Mouse (Mus musculus) embryonic facial prominence, embryonic 11.5 days (tissue): ENCODE results near the gene Oaz1. TPM values are rescaled to one million over a fixed set of nuclear protein-coding genes. Genes with fewer than 3 reads are reported as not detected.

Source experiments
- ATAC-seq: fragments of 200-750 bp; cut with Nextera tagmentation; replicated peaks from 2 replicates; pipeline ENCODE4 v1.8.0; 2017; ENCODE audit warnings: low read depth; ENCODE audit not compliant: insufficient number of reproducible peaks, low FRiP score, low TSS enrichment
- DNase-seq: peaks from one replicate; pipeline ENCODE4 v3.0.0-alpha.2; 2015; ENCODE audit warnings: low spot score
- H3K27ac ChIP-seq: fragments of 300-500 bp; sonication (generic); replicated peaks from 2 replicates; pipeline ENCODE4 v1.5.1; 2014; ENCODE audit warnings: mild to moderate bottlenecking, low read depth, low read length, control low read depth
- H3K27me3 ChIP-seq: fragments of 300-500 bp; sonication (generic); 2 replicates; pipeline ENCODE4 v1.6.1; 2014; ENCODE audit warnings: mild to moderate bottlenecking, low read length, moderate library complexity, mixed read lengths; ENCODE audit not compliant: control insufficient read depth, insufficient read depth
- H3K36me3 ChIP-seq: fragments of 300-500 bp; sonication (generic); replicated peaks from 2 replicates; pipeline ENCODE4 v1.6.1; 2014; ENCODE audit warnings: low read depth, mild to moderate bottlenecking, low read length, moderate library complexity, mixed read lengths; ENCODE audit not compliant: control insufficient read depth, insufficient read depth
- H3K4me1 ChIP-seq: fragments of 300-500 bp; sonication (generic); 2 replicates; pipeline ENCODE4 v1.6.1; 2014; ENCODE audit warnings: low read length, mixed read lengths; ENCODE audit not compliant: control insufficient read depth, insufficient read depth
- H3K4me2 ChIP-seq: fragments of 300-500 bp; sonication (generic); 2 replicates; pipeline ENCODE4 v1.6.1; 2014; ENCODE audit warnings: low read depth, mild to moderate bottlenecking, control low read depth, low read length, moderate library complexity
- H3K4me3 ChIP-seq: fragments of 300-500 bp; sonication (generic); 2 replicates; pipeline ENCODE4 v1.5.1; 2014; ENCODE audit warnings: low read depth, low read length, control low read depth
- H3K9ac ChIP-seq: fragments of 300-500 bp; sonication (generic); replicated peaks from 2 replicates; pipeline ENCODE4 v1.6.1; 2014; ENCODE audit warnings: mild to moderate bottlenecking, control low read depth, low read length
- H3K9me3 ChIP-seq: fragments of 300-500 bp; sonication (generic); replicated peaks from 2 replicates; pipeline ENCODE4 v1.6.1; 2016; ENCODE audit warnings: mild to moderate bottlenecking, low read length, inconsistent platforms, mixed read lengths; ENCODE audit not compliant: control insufficient read depth
- WGBS: fragments of 180-500 bp; shearing (Covaris S2); extraction: QIAGEN DNeasy Blood & Tissue Kit; methylation state at CpG from one replicate; pipeline ENCODE4 v1.1.7; 2014; 5-methylcytosine and 5-hydroxymethylcytosine counted together
- polyA plus RNA-seq: library from polyadenylated mRNA; unstranded; fragments of >200 nt; fragmentation: Nextera tagmentation; extraction: Ambion mirVana; gene quantifications from 2 replicates; pipeline ENCODE4 v1.2.1, GENCODE M21; 2014

Gene Oaz1
- 1,818 and 1,942 TPM in 2 replicates for polyA plus RNA-seq

- no peaks in the 10 kb centered on the region for H3K9me3 ChIP-seq
- peak within 1 kb of the TSS; percentile 94 for H3K9ac ChIP-seq
- peak within 1 kb of the TSS; percentile 77 for H3K4me3 ChIP-seq
- ATAC-seq (peak; percentile 95), DNase-seq (peak; percentile 99)
- peaks cover 5% of the 10 kb centered on the region for H3K36me3 ChIP-seq
- H3K27ac ChIP-seq = peak within 1 kb of the TSS; percentile 72
- H3K4me1 ChIP-seq = peaks cover 2% of the 10 kb centered on the region; the same call in 1 of the 2 replicates
- H3K4me2 ChIP-seq = peak within 1 kb of the TSS; percentile 94
- H3K27me3 ChIP-seq = no peaks in the 10 kb centered on the region
- under 1% methylated on average over 75 of the region's 82 CpGs for WGBS
Observed at GRCm38 (mm10) chr10:80826151-80827062, at the start of gene Oaz1. Oaz1 (plus strand) TSS chr10:80826656.

GRCm38 (mm10) chr10:80777123-80777522 is 49.3 kb upstream of the Oaz1 start:
- no peak overlapping the region for H3K9ac ChIP-seq
- DNase-seq (no peak), ATAC-seq (no peak)
- H3K4me1 ChIP-seq = no peaks in the 10 kb centered on the region
- no peaks in the 10 kb centered on the region for H3K9me3 ChIP-seq
- no peak overlapping the region for H3K27ac ChIP-seq
- H3K27me3 ChIP-seq = no peaks in the 10 kb centered on the region
- 92% methylated on average over 5 of the region's 5 CpGs for WGBS
- peaks cover 18% of the 10 kb centered on the region for H3K36me3 ChIP-seq
- no peak overlapping the region for H3K4me2 ChIP-seq
- no peak overlapping the region for H3K4me3 ChIP-seq

DNA sequence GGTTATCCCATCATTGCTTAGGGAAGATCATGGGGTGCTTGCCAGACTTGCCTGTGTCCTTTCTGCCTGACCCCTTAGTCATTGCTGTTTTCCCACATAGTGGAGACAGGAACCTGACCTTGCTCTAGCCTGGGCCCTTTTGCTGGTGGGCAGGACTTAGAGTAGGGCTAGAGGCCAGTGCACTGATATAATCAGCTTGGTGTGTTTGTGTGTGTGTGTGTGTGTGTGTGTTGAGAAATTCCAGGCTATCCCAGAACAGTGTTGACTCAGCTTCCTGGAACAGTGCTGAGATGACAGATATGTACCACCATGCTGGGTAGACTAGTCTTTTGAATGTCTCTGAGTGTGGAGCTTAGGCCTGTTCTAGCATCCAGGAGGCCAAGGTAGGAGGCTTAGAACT is 46.9 kb upstream of the Oaz1 start:
- Histone ChIP-seq H3K9me3 (no peaks in the 10 kb centered on the region), H3K4me3 (no peak overlapping the region), H3K4me2 (no peak overlapping the region), H3K27me3 (no peaks in the 10 kb centered on the region), H3K4me1 (no peaks in the 10 kb centered on the region), H3K36me3 (peaks cover 26% of the 10 kb centered on the region), H3K27ac (no peak overlapping the region), H3K9ac (no peak overlapping the region)
- DNase-seq = no peak
- no peak for ATAC-seq

DNA sequence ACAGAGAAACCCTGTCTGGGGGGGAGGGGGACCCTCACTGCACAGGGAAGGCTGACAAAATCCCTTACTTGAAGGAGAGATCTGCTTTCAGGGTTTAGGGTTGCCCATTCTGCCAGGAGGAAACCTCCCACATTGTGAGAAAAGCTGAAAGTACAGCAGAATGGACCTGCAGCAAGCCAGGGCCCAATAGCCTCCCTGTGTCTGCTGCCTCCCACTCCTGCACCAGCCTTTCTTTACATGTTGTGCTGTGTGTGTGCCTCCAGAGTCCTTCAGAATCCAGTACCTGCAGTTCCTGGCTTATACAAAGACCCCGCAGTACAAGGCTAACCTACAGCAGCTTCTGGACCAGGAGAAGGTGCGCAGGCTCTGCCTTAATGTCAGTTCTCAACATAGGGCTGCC is 42.2 kb upstream of the Oaz1 start:
- no peak overlapping the region for H3K27ac ChIP-seq
- H3K4me1 ChIP-seq = no peaks in the 10 kb centered on the region
- DNase-seq (no peak), ATAC-seq (no peak)
- no peaks in the 10 kb centered on the region for H3K9me3 ChIP-seq
- peaks cover 43% of the 10 kb centered on the region for H3K36me3 ChIP-seq
- 95% methylated on average over 2 of the region's 2 CpGs for WGBS
- H3K27me3 ChIP-seq = no peaks in the 10 kb centered on the region
- no peak overlapping the region for H3K9ac ChIP-seq
- H3K4me3 ChIP-seq = no peak overlapping the region
- no peak overlapping the region for H3K4me2 ChIP-seq

- DNase-seq (no peak), ATAC-seq (no peak)
- H3K4me2 ChIP-seq = no peak overlapping the region
- no peak overlapping the region for H3K27ac ChIP-seq
- no peaks in the 10 kb centered on the region for H3K4me1 ChIP-seq
- 82% methylated on average over 12 of the region's 12 CpGs for WGBS
- H3K9ac ChIP-seq = no peak overlapping the region
- no peaks in the 10 kb centered on the region for H3K9me3 ChIP-seq
- H3K4me3 ChIP-seq = no peak overlapping the region
- H3K36me3 ChIP-seq = peaks cover 46% of the 10 kb centered on the region
- H3K27me3 ChIP-seq = no peaks in the 10 kb centered on the region
Observed at GRCm38 (mm10) chr10:80784871-80785270, 41.6 kb upstream of the Oaz1 start.

GRCm38 (mm10) chr10:80785963-80786362 is 40.5 kb upstream of the Oaz1 start:
- Histone ChIP-seq H3K27me3 (no peaks in the 10 kb centered on the region), H3K4me2 (no peak overlapping the region), H3K27ac (no peak overlapping the region), H3K9ac (no peak overlapping the region), H3K36me3 (peaks cover 50% of the 10 kb centered on the region), H3K4me3 (no peak overlapping the region), H3K9me3 (no peaks in the 10 kb centered on the region), H3K4me1 (no peaks in the 10 kb centered on the region)
- DNase-seq (no peak), ATAC-seq (no peak)
- WGBS = 95% methylated on average over 11 of the region's 11 CpGs

DNA sequence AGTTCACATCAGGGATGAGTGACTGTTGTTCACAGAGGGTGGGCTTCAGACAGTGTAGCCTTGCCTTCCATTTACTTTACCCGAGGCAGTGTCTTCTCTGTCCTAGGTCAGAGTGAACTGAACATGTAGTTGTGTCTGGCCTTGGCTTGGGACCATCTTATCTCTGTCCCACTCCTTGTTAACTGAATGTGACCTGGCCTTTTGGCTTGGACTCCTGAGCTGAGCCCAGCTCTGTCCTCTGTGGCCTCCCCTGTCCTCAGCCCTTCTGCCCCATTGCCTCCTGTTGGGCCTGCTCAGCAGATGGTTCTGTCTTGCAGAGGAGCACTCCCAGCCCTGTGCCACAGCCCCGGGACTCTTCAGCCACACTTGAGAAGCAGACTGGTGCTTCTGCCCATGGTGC is 38.9 kb upstream of the Oaz1 start:
- no peaks in the 10 kb centered on the region for H3K9me3 ChIP-seq
- H3K36me3 ChIP-seq = peaks cover 53% of the 10 kb centered on the region

GRCm38 (mm10) chr10:80790761-80791404 is 35.6 kb upstream of the Oaz1 start:
- Histone ChIP-seq H3K4me3 (no peak overlapping the region), H3K9ac (no peak overlapping the region), H3K4me1 (no peaks in the 10 kb centered on the region), H3K27me3 (no peaks in the 10 kb centered on the region), H3K4me2 (no peak overlapping the region), H3K27ac (no peak overlapping the region), H3K36me3 (peaks cover 37% of the 10 kb centered on the region), H3K9me3 (no peaks in the 10 kb centered on the region)
- ATAC-seq = no peak
- DNase-seq = no peak
- WGBS = 87% methylated on average over 19 of the region's 19 CpGs

More for the DNA sequence above, 38.9 kb upstream of the Oaz1 start:
- no peaks in the 10 kb centered on the region for H3K27me3 ChIP-seq
- H3K9ac ChIP-seq = no peak overlapping the region
- no peak overlapping the region for H3K4me3 ChIP-seq
- H3K4me1 ChIP-seq = no peaks in the 10 kb centered on the region
- 87% methylated on average over 2 of the region's 2 CpGs for WGBS
- H3K4me2 ChIP-seq = no peak overlapping the region
- H3K27ac ChIP-seq = no peak overlapping the region
- ATAC-seq = no peak
- no peak for DNase-seq
